Mouse (Mus musculus): ENCODE data around the gene Prrt4. TPM values are rescaled to one million over a fixed set of nuclear protein-coding genes. Genes with fewer than 3 reads are reported as not detected.

Prrt4 gene
- polyA plus RNA-seq, 1 experiment from 2014 or later: 1.2 TPM

GRCm38 (mm10) chr6:29195146-29195545, 15.8 kb upstream of the Prrt4 start:
- 80% methylated on average over 5 of the region's 5 CpGs for WGBS
- H3K9me3 ChIP-seq: no peaks in the 10 kb centered on the region
- no peaks in the 10 kb centered on the region for H3K36me3 ChIP-seq (replicated peaks)
- H3K27ac ChIP-seq: no peak overlapping the region
- H3K4me1 ChIP-seq: peaks cover 12% of the 10 kb centered on the region
- no peak overlapping the region for H3K4me3 ChIP-seq (replicated peaks)
- no peak overlapping the region for H3K4me2 ChIP-seq
- no peak for ATAC-seq (ENCODE audit: low FRiP score)
- peaks cover 44% of the 10 kb centered on the region for H3K27me3 ChIP-seq
- no peak overlapping the region for H3K9ac ChIP-seq

GRCm38 (mm10) chr6:29193961-29194750, 14.8 kb upstream of the Prrt4 start:
- H3K4me1 ChIP-seq: peaks cover 12% of the 10 kb centered on the region
- no peaks in the 10 kb centered on the region for H3K36me3 ChIP-seq (replicated peaks)
- H3K9me3 ChIP-seq: no peaks in the 10 kb centered on the region
- H3K4me2 ChIP-seq: no peak overlapping the region
- no peak for ATAC-seq (ENCODE audit: low FRiP score)
- H3K27ac ChIP-seq: no peak overlapping the region
- H3K9ac ChIP-seq: no peak overlapping the region
- H3K4me3 ChIP-seq (replicated peaks): no peak overlapping the region
- H3K27me3 ChIP-seq: peaks cover 35% of the 10 kb centered on the region
- WGBS: 71% methylated on average over 15 of the region's 15 CpGs

GRCm38 (mm10) chr6:29187936-29188335, 8.6 kb upstream of the Prrt4 start:
- Histone ChIP-seq H3K4me2 (no peak overlapping the region), H3K27ac (no peak overlapping the region), H3K27me3 (peaks cover 13% of the 10 kb centered on the region), H3K9ac (no peak overlapping the region), H3K9me3 (no peaks in the 10 kb centered on the region), H3K4me3 (replicated peaks) (no peak overlapping the region), H3K36me3 (replicated peaks) (no peaks in the 10 kb centered on the region), H3K4me1 (no peaks in the 10 kb centered on the region)
- WGBS: 70% methylated on average over 1 of the region's 1 CpGs
- ATAC-seq (ENCODE audit: low FRiP score): no peak

- H3K4me1 ChIP-seq: peaks cover 15% of the 10 kb centered on the region
- no peak for ATAC-seq (ENCODE audit: low FRiP score)
Measured at GRCm38 (mm10) chr6:29179843-29180242, 459 bp upstream of the Prrt4 start.

GRCm38 (mm10) chr6:29177901-29178879, 1.2 kb downstream of the Prrt4 start:
- H3K9ac ChIP-seq: peak overlapping the region; percentile 73
- peak overlapping the region; percentile 63 for H3K4me3 ChIP-seq (replicated peaks)
- H3K36me3 ChIP-seq (replicated peaks): no peaks in the 10 kb centered on the region
- no peaks in the 10 kb centered on the region for H3K9me3 ChIP-seq
- peaks cover 19% of the 10 kb centered on the region for H3K4me1 ChIP-seq
- H3K27ac ChIP-seq: no peak overlapping the region
- WGBS: 15% methylated on average over 15 of the region's 17 CpGs
- peaks cover 87% of the 10 kb centered on the region for H3K27me3 ChIP-seq
- peak overlapping the region; percentile 90 for H3K4me2 ChIP-seq
- peak; percentile 59 for ATAC-seq (ENCODE audit: low FRiP score)

More at GRCm38 (mm10) chr6:29179843-29180242, 459 bp upstream of the Prrt4 start:
- H3K9me3 ChIP-seq: no peaks in the 10 kb centered on the region
- peaks cover 72% of the 10 kb centered on the region for H3K27me3 ChIP-seq
- WGBS: 48% methylated on average over 8 of the region's 8 CpGs
- H3K4me2 ChIP-seq: peak overlapping the region; percentile 90
- peak overlapping the region; percentile 63 for H3K4me3 ChIP-seq (replicated peaks)
- H3K9ac ChIP-seq: no peak overlapping the region
- peak overlapping the region; percentile 83; the same call in 1 of the 2 replicates for H3K27ac ChIP-seq
- no peaks in the 10 kb centered on the region for H3K36me3 ChIP-seq (replicated peaks)

GRCm38 (mm10) chr6:29175113-29175512, 4.3 kb downstream of the Prrt4 start:
- 87% methylated on average over 3 of the region's 3 CpGs for WGBS
- H3K4me2 ChIP-seq: no peak overlapping the region
- H3K4me1 ChIP-seq: peaks cover 34% of the 10 kb centered on the region
- no peak overlapping the region for H3K9ac ChIP-seq
- H3K27ac ChIP-seq: no peak overlapping the region
- H3K27me3 ChIP-seq: peaks cover 91% of the 10 kb centered on the region
- H3K9me3 ChIP-seq: no peaks in the 10 kb centered on the region
- H3K4me3 ChIP-seq (replicated peaks): no peak overlapping the region
- H3K36me3 ChIP-seq (replicated peaks): no peaks in the 10 kb centered on the region
- ATAC-seq (ENCODE audit: low FRiP score): no peak

GRCm38 (mm10) chr6:29174368-29174767, 5.0 kb downstream of the Prrt4 start:
- H3K4me1 ChIP-seq: peaks cover 40% of the 10 kb centered on the region

GRCm38 (mm10) chr6:29170952-29171388, 8.4 kb downstream of the Prrt4 start:
- under 1% methylated on average over 40 of the region's 40 CpGs for WGBS
- peaks cover 88% of the 10 kb centered on the region for H3K27me3 ChIP-seq
- no peak overlapping the region for H3K27ac ChIP-seq
- H3K9ac ChIP-seq: peak overlapping the region; percentile 63
- H3K4me2 ChIP-seq: peak overlapping the region; percentile 98
- no peaks in the 10 kb centered on the region for H3K36me3 ChIP-seq (replicated peaks)
- peaks cover 24% of the 10 kb centered on the region for H3K4me1 ChIP-seq
- ATAC-seq (ENCODE audit: low FRiP score): peak; percentile 88
- peak overlapping the region; percentile 54 for H3K4me3 ChIP-seq (replicated peaks)
- H3K9me3 ChIP-seq: no peaks in the 10 kb centered on the region

More at GRCm38 (mm10) chr6:29174368-29174767, 5.0 kb downstream of the Prrt4 start:
- no peak overlapping the region for H3K9ac ChIP-seq
- H3K9me3 ChIP-seq: no peaks in the 10 kb centered on the region
- no peak for ATAC-seq (ENCODE audit: low FRiP score)
- WGBS: 34% methylated on average over 7 of the region's 7 CpGs
- H3K4me3 ChIP-seq (replicated peaks): no peak overlapping the region
- no peak overlapping the region for H3K4me2 ChIP-seq
- no peaks in the 10 kb centered on the region for H3K36me3 ChIP-seq (replicated peaks)
- peaks cover 92% of the 10 kb centered on the region for H3K27me3 ChIP-seq
- H3K27ac ChIP-seq: no peak overlapping the region

GRCm38 (mm10) chr6:29170063-29170921, 9.1 kb downstream of the Prrt4 start:
- H3K4me3 ChIP-seq (replicated peaks): peak overlapping the region; percentile 54
- peak overlapping the region; percentile 63 for H3K9ac ChIP-seq
- H3K36me3 ChIP-seq (replicated peaks): no peaks in the 10 kb centered on the region
- WGBS: under 1% methylated on average over 60 of the region's 63 CpGs
- no peaks in the 10 kb centered on the region for H3K9me3 ChIP-seq
- ATAC-seq (ENCODE audit: low FRiP score): peak; percentile 61
- H3K4me2 ChIP-seq: peak overlapping the region; percentile 98
- peaks cover 24% of the 10 kb centered on the region for H3K4me1 ChIP-seq
- peaks cover 81% of the 10 kb centered on the region for H3K27me3 ChIP-seq
- no peak overlapping the region for H3K27ac ChIP-seq

- Histone ChIP-seq H3K4me2 (peak overlapping the region; percentile 98), H3K4me1 (peaks cover 24% of the 10 kb centered on the region), H3K36me3 (replicated peaks) (no peaks in the 10 kb centered on the region), H3K27me3 (peaks cover 75% of the 10 kb centered on the region), H3K4me3 (replicated peaks) (peak overlapping the region; percentile 54), H3K27ac (no peak overlapping the region), H3K9me3 (no peaks in the 10 kb centered on the region), H3K9ac (0 out of 2 replicates have a peak overlapping the region, but pooled peaks have one; percentile 63)
- 4% methylated on average over 12 of the region's 12 CpGs for WGBS
- no peak for ATAC-seq (ENCODE audit: low FRiP score)
Measured at GRCm38 (mm10) chr6:29169675-29170062, 9.7 kb downstream of the Prrt4 start.

- 51% methylated on average over 2 of the region's 2 CpGs for WGBS
Measured at GRCm38 (mm10) chr6:29168871-29169270, 10.5 kb downstream of the Prrt4 start.

More at GRCm38 (mm10) chr6:29168871-29169270, 10.5 kb downstream of the Prrt4 start:
- Histone ChIP-seq H3K36me3 (replicated peaks) (no peaks in the 10 kb centered on the region), H3K4me3 (replicated peaks) (no peak overlapping the region), H3K27me3 (peaks cover 67% of the 10 kb centered on the region), H3K4me2 (no peak overlapping the region), H3K27ac (no peak overlapping the region), H3K4me1 (peaks cover 23% of the 10 kb centered on the region), H3K9ac (no peak overlapping the region), H3K9me3 (no peaks in the 10 kb centered on the region)
- no peak for ATAC-seq (ENCODE audit: low FRiP score)
